Mouse (Mus musculus) liver, postnatal 0 days (tissue): Measurements from ENCODE around the gene Sh3bp1.

Experiments
- CTCF ChIP-seq: sonication (generic); IDR thresholded peaks from 2 replicates; pipeline ENCODE4 v1.5.1; 2016; ENCODE audit warnings: antibody characterized with exemption, low read depth
- EP300 ChIP-seq: IDR thresholded peaks from 2 replicates; pipeline ENCODE4 v1.6.1; 2016; ENCODE audit warnings: antibody characterized with exemption, low read depth, mild to moderate bottlenecking

GRCm38 (mm10) chr15:78889401-78889853, 10.1 kb upstream of the Sh3bp1 start:
- no peak for TF ChIP-seq CTCF
- TF ChIP-seq EP300: no peak
